Comparison of ENCODE assay signal across 8 mouse cellular contexts in genomic region chr11:107376272-107376671, GRCm38 (mm10).
DNase-seq lines count a peak whose midpoint lies in the region; ATAC-seq and TF ChIP-seq lines count a peak whose summit lies in the region.

No protein-coding gene starts in this region.

- peak; percentile 44 for DNase-seq in embryo, embryonic 10 days (ENCODE audit: low spot score)
- no peak for DNase-seq in embryo, embryonic 9.5 days (ENCODE audit: extremely low spot score)
- peak; percentile 43 for DNase-seq in forelimb bud, embryonic 11.5 days (ENCODE audit: low read depth, low spot score)
- DNase-seq in lung, postnatal 14 days, result peak; percentile 69
- no peak for DNase-seq in thymus, adult 2 months

- H3K36me3 ChIP-seq in ES-Bruce4 (ENCODE audit: control insufficient read depth, insufficient read depth, low read length, poor library complexity, severe bottlenecking), result no peaks in the 10 kb centered on the region
- H3K36me3 ChIP-seq in hindbrain, embryonic 15.5 days, result no peaks in the 10 kb centered on the region
- no peaks in the 10 kb centered on the region for H3K36me3 ChIP-seq in thymus, adult 2 months (ENCODE audit: control insufficient read depth, insufficient read depth, low read length)

- no peak for TF ChIP-seq POLR2A in ES-Bruce4 (IDR thresholded peaks at IDR 0.05; ENCODE audit: insufficient read depth, low read length)
- no peak for TF ChIP-seq POLR2A in thymus, adult 2 months (IDR thresholded peaks at IDR 0.05; ENCODE audit: control insufficient read depth, extremely low read depth, insufficient read depth, low read length, poor library complexity)

- H3K4me3 ChIP-seq in ES-Bruce4 (ENCODE audit: low read depth, low read length), result no peak overlapping the region
- H3K4me3 ChIP-seq in hindbrain, embryonic 15.5 days, result no peak overlapping the region
- H3K4me3 ChIP-seq in thymus, adult 2 months (ENCODE audit: control insufficient read depth, insufficient read depth, low read length), result no peak overlapping the region

- 0 out of 2 replicates have a peak, but pooled peaks have one; percentile 42 for ATAC-seq in hindbrain, embryonic 15.5 days (ENCODE audit: low FRiP score, low read depth)
- ATAC-seq in megakaryocyte progenitor cell, adult 5-6 weeks (replicated peaks; ENCODE audit: poor library complexity), result no peak

- 37% methylated on average over 12 of the region's 12 CpGs for WGBS in hindbrain, embryonic 15.5 days
- WGBS in thymus, adult 2 months, result 93% methylated on average over 12 of the region's 12 CpGs

- TF ChIP-seq EP300 in ES-Bruce4 (IDR thresholded peaks at IDR 0.05; ENCODE audit: insufficient read depth, low read depth, low read length), result no peak

- peak overlapping the region; percentile 20; the same call in 1 of the 2 replicates for H3K4me2 ChIP-seq in hindbrain, embryonic 15.5 days

- no peak for TF ChIP-seq CTCF in ES-Bruce4 (IDR thresholded peaks at IDR 0.05; ENCODE audit: low read depth, low read length)
- TF ChIP-seq CTCF in thymus, adult 2 months (IDR thresholded peaks at IDR 0.05; ENCODE audit: borderline replicate concordance, control insufficient read depth, extremely low read depth, insufficient read depth, low read length, poor library complexity), result no peak

- H3K27me3 ChIP-seq in ES-Bruce4 (ENCODE audit: control insufficient read depth, insufficient read depth, low read length, poor library complexity, severe bottlenecking), result no peaks in the 10 kb centered on the region
- no peaks in the 10 kb centered on the region for H3K27me3 ChIP-seq in hindbrain, embryonic 15.5 days
- H3K27me3 ChIP-seq in thymus, adult 2 months (ENCODE audit: control insufficient read depth, insufficient read depth, low read length), result no peaks in the 10 kb centered on the region

- no peak overlapping the region for H3K27ac ChIP-seq in ES-Bruce4 (ENCODE audit: insufficient read depth, low read length)
- H3K27ac ChIP-seq in hindbrain, embryonic 15.5 days (replicated peaks), result peak overlapping the region; percentile 22; the same call in 1 of the 2 replicates
- H3K27ac ChIP-seq in thymus, adult 2 months (ENCODE audit: control insufficient read depth, insufficient read depth, low read length), result no peak overlapping the region

- peaks cover 3% of the 10 kb centered on the region for H3K4me1 ChIP-seq in ES-Bruce4 (ENCODE audit: control insufficient read depth, insufficient read depth, low read length)
- H3K4me1 ChIP-seq in hindbrain, embryonic 15.5 days (replicated peaks), result peaks cover 15% of the 10 kb centered on the region
- H3K4me1 ChIP-seq in thymus, adult 2 months (replicated peaks; ENCODE audit: control insufficient read depth, insufficient read depth, low read length), result no peaks in the 10 kb centered on the region

- H3K9ac ChIP-seq in ES-Bruce4 (ENCODE audit: low read depth, poor library complexity, severe bottlenecking), result peak overlapping the region; percentile 56
- no peak overlapping the region for H3K9ac ChIP-seq in hindbrain, embryonic 15.5 days

- peaks cover 4% of the 10 kb centered on the region; the same call in 1 of the 2 replicates for H3K9me3 ChIP-seq in ES-Bruce4 (replicated peaks; ENCODE audit: control insufficient read depth, insufficient read depth, low read length, poor library complexity, severe bottlenecking)
- no peaks in the 10 kb centered on the region for H3K9me3 ChIP-seq in hindbrain, embryonic 15.5 days

Comparison
In these comparisons a context has a peak if more than half of its experiments do, and no peak if none do; other contexts are left out.
1. DNase-seq: peak in embryo, embryonic 10 days (single experiment), forelimb bud, embryonic 11.5 days (single experiment) and lung, postnatal 14 days (single experiment); none in embryo, embryonic 9.5 days (single experiment) and thymus, adult 2 months (single experiment).